Mouse (Mus musculus) bone marrow, adult 2 months (tissue): ENCODE data around the gene Serinc1. TPM values are rescaled to one million over a fixed set of nuclear protein-coding genes. Genes with fewer than 3 reads are reported as not detected.

Experiments used
- H3K27ac ChIP-seq: fragments of 200-500 bp; 2 replicates; pipeline ENCODE4 v1.5.1; 2012; ENCODE audit warnings: low read depth, mild to moderate bottlenecking, control low read depth, inconsistent platforms, low read length; ENCODE audit not compliant: control insufficient read depth, poor library complexity, insufficient read depth
- H3K4me1 ChIP-seq: fragments of 200-500 bp; 2 replicates; pipeline ENCODE4 v1.6.1; 2011; ENCODE audit warnings: low read length; ENCODE audit not compliant: control insufficient read depth, insufficient read depth
- H3K4me3 ChIP-seq: fragments of 200-500 bp; replicated peaks from 2 replicates; pipeline ENCODE3; 2011; ENCODE audit warnings: mild to moderate bottlenecking, low read depth, low read length, control low read depth; ENCODE audit not compliant: control insufficient read depth
- CTCF ChIP-seq: fragments of 200-500 bp; IDR thresholded peaks from 2 replicates; pipeline ENCODE4 v1.5.1; 2011; ENCODE audit warnings: low read length, control low read depth; ENCODE audit not compliant: control insufficient read depth, insufficient read depth
- POLR2A ChIP-seq: fragments of 200-500 bp; IDR thresholded peaks from 2 replicates; pipeline ENCODE4 v1.6.1; 2011; ENCODE audit warnings: low read depth, mild to moderate bottlenecking, control low read depth, low read length, borderline replicate concordance; ENCODE audit not compliant: control insufficient read depth
- WGBS: fragments of 180-500 bp; shearing (Covaris S2); methylation state at CpG from one replicate; pipeline ENCODE4 v1.1.7; 2018; 5-methylcytosine and 5-hydroxymethylcytosine counted together
- polyA plus RNA-seq: library from polyadenylated mRNA; stranded (reverse); fragments of >200 nt; gene quantifications from 2 replicates; pipeline ENCODE4 v1.2.4, GENCODE M21; 2011; ENCODE audit warnings: low replicate concordance; ENCODE audit not compliant: missing spikeins, insufficient read depth, insufficient read length

Serinc1 gene
- 18.6 and 30.6 TPM in 2 replicates for polyA plus RNA-seq

- Histone ChIP-seq H3K4me3 (peak within 1 kb of the TSS; percentile 93), H3K4me1 (no peaks in the 10 kb centered on the region), H3K27ac (peak within 1 kb of the TSS; percentile 98)
- TF ChIP-seq CTCF, result no peak
- peak; percentile 81; the same call in 1 of the 2 replicates for TF ChIP-seq POLR2A
- 12% methylated on average over 49 of the region's 49 CpGs for WGBS
Measured at GRCm38 (mm10) chr10:57532218-57533101, at the start of gene Serinc1. Gene Serinc1, minus strand, starts transcription at chr10:57532530.

DNA sequence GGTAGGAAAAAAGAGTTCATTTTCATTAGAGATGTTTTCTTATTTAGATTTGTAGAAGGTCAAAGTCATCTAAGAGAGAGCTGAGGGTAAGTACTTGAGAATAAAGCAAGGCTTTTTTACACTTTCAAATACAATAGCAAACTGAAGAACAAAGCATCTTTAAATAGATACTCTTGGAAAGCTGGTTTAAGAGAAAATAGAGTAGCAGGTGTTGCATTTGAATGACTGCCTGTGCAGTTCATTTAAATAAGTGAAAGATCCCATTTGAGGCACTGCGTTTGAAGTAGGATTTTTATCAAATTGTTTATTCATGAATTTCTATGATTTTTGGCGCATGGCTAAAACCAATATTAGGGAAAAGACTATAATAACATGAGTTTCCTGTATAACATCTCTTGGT, 44.4 kb upstream of the Serinc1 start:
- TF ChIP-seq POLR2A (no peak), CTCF (no peak)
- Histone ChIP-seq H3K4me1 (no peaks in the 10 kb centered on the region), H3K27ac (no peak overlapping the region), H3K4me3 (no peak overlapping the region)
- WGBS, result 78% methylated on average over 2 of the region's 2 CpGs

DNA sequence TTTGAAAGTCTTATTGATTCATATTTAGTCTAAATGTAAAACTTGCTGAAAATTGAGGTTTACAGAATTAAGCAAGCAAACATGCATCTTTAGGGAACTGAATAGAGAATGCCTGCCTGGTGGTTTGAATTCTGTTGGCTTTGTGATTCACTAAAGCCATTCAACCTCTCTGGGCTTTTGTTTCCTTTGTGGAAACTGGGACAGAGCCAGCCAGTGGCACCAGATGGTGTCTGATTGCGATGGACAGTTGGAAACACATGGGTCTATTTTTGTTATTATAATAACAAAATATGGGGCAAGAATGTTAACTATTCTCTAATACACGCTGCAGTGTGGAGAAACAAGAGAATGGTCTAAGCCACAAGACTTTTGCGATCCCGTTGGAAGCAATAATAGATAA, 39.8 kb upstream of the Serinc1 start:
- 71% methylated on average over 4 of the region's 4 CpGs for whole genome bisulfite sequencing
- TF ChIP-seq CTCF (no peak), POLR2A (no peak)
- no peak overlapping the region for H3K4me3 ChIP-seq
- H3K27ac ChIP-seq, result no peak overlapping the region
- no peaks in the 10 kb centered on the region for H3K4me1 ChIP-seq

DNA sequence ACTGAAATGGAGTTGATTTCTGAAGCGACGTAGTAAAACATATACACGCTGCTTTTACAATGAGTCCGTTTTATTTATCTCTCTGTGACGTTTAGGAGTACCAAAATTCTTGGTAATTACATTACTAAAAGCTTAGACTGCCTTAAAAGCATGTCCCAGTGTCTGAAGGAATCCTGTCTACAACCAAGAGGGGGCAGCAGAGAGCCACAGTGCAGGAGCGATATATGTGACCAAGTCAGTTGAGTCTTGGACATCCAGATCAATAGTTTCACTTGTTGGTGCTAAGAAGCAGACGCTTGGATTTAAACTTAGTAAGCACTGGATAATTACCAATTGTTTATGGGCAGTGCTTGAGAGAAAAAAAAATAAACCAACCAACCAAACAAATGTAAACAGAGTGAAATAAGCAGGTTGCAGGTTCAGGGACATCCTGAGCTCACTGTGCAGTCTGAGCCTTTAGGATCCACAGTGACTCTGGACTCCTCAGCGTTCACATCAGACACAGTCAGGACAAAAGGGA, 38.9 kb upstream of the Serinc1 start:
- WGBS, result 33% methylated on average over 8 of the region's 8 CpGs
- TF ChIP-seq CTCF, result peak; percentile 67
- no peak for TF ChIP-seq POLR2A

DNA sequence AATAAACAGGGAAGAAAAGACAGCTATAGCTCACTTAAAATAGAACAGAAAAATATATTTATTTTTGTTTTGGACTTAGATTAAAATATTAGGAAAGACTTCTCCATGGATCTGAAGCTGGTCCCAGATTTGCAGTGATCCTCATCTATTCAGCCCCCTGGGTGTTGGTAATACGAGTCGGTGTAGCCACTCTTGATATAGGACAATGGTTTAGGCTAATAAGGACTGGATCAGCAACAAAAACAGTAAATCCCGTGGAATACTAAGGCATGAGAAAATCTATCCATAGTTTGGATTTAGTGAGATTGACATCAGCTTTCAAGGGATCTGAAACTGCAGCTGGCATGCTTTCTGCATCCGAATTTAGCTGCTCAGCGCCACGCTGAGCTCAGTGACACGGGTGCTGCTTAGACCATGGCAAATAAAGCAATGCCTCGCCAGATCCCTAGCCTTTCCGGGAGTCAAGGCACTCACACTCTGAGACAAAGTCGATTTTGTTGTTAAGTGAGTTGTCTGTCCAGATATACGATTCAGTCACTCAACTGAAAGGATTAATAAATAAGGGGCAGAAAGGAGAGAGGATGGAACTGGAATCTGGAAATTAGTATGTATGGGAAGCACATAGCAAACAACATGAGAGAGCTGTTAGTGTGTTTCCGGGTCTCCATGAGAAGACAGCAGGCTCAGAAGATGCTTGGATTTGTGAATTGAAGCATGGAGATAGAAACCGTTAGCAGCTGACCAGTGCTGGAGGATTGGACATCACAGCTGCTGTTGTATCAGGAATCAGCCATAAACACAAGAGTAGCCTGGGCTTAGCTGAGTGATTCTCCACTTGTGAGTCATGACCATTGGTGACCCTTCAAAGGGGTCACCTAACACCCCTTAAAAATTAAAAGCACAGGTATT, 36.9 kb upstream of the Serinc1 start:
- Histone ChIP-seq H3K4me1 (no peaks in the 10 kb centered on the region), H3K27ac (no peak overlapping the region), H3K4me3 (no peak overlapping the region)
- 80% methylated on average over 13 of the region's 13 CpGs for WGBS
- TF ChIP-seq CTCF, result no peak
- no peak for TF ChIP-seq POLR2A

More for the DNA sequence above, 38.9 kb upstream of the Serinc1 start:
- H3K4me1 ChIP-seq, result no peaks in the 10 kb centered on the region
- no peak overlapping the region for H3K4me3 ChIP-seq
- no peak overlapping the region for H3K27ac ChIP-seq

GRCm38 (mm10) chr10:57566221-57566620, 33.9 kb upstream of the Serinc1 start:
- 6% methylated on average over 1 of the region's 1 CpGs for WGBS
- H3K27ac ChIP-seq, result no peak overlapping the region
- TF ChIP-seq POLR2A (no peak), CTCF (no peak)
- H3K4me3 ChIP-seq, result no peak overlapping the region
- H3K4me1 ChIP-seq, result no peaks in the 10 kb centered on the region

GRCm38 (mm10) chr10:57557597-57557996, 25.3 kb upstream of the Serinc1 start:
- 85% methylated on average over 5 of the region's 5 CpGs for WGBS
- H3K4me1 ChIP-seq, result no peaks in the 10 kb centered on the region
- no peak overlapping the region for H3K4me3 ChIP-seq
- no peak overlapping the region for H3K27ac ChIP-seq
- no peak for TF ChIP-seq POLR2A
- TF ChIP-seq CTCF, result no peak
